In the genomic region with DNA sequence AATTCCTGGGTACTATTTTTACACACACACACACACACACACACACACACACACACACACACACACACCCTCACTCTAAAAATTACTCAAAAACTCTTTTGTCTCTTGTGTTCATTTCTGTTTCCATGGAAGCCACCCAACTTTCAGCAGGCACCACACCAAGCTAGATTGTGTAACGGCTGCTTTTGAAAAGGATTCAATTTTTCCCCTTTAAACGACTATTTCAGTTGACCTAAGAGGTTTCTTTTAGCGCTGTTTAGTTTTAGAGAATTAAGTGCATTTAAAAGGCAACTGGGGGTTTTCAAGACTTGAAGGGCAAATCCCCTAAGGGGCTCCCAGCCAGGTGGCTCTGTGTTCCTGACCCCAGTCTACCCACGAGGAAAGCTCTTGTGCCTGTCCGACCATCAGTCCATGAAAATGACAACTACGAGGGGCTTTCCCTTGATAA, we compare ENCODE assay signal across 9 mouse cellular contexts.
A peak's percentile ranks its signal among the peaks of the same experiment; 100 is the strongest.
DNase-seq lines count a peak whose midpoint lies in the region; ATAC-seq lines count a peak whose summit lies in the region.
"Had no signal": no experiment of that assay in that cellular context is flagged by ENCODE, and none has a peak within 500 bp of the region (broad histone marks: within the 10 kb centered on the region; RNA-seq: fewer than 3 reads in every experiment).

No protein-coding gene starts in this region.

- no peak for ATAC-seq in heart, embryonic 13.5 days (ENCODE audit: extremely low read depth, insufficient number of reproducible peaks, low FRiP score, low TSS enrichment)
- no peak for ATAC-seq in limb, embryonic 15.5 days (ENCODE audit: insufficient number of reproducible peaks, low FRiP score, low TSS enrichment, low read depth)
- ATAC-seq in kidney, embryonic 14.5 days (ENCODE audit: low FRiP score, low TSS enrichment), result no peak

- 55% methylated on average over 6 of the region's 6 CpGs for WGBS in heart, embryonic 13.5 days
- 28% methylated on average over 6 of the region's 6 CpGs for WGBS in limb, embryonic 15.5 days
- 60% methylated on average over 6 of the region's 6 CpGs for WGBS in kidney, embryonic 14.5 days

- H3K9ac ChIP-seq in heart, embryonic 13.5 days, result no peak overlapping the region
- H3K9ac ChIP-seq in limb, embryonic 15.5 days, result no peak overlapping the region
- no peak overlapping the region for H3K9ac ChIP-seq in kidney, embryonic 14.5 days (ENCODE audit: low read depth, low read length)
- H3K9ac ChIP-seq: liver, embryonic 13.5 days had no signal

- H3K27me3 ChIP-seq in heart, embryonic 13.5 days (replicated peaks), result no peaks in the 10 kb centered on the region
- H3K27me3 ChIP-seq in limb, embryonic 15.5 days, result no peaks in the 10 kb centered on the region
- no peaks in the 10 kb centered on the region for H3K27me3 ChIP-seq in kidney, embryonic 14.5 days (ENCODE audit: control insufficient read depth, insufficient read depth, low read length)
- H3K27me3 ChIP-seq: liver, embryonic 13.5 days had no signal

- H3K4me2 ChIP-seq in heart, embryonic 13.5 days, result no peak overlapping the region
- H3K4me2 ChIP-seq in limb, embryonic 15.5 days, result no peak overlapping the region
- no peak overlapping the region for H3K4me2 ChIP-seq in kidney, embryonic 14.5 days (replicated peaks; ENCODE audit: low read depth, low read length)
- H3K4me2 ChIP-seq: liver, embryonic 13.5 days had no signal

- peak; percentile 48 to 69 for DNase-seq in urinary bladder, postnatal 36 days (ENCODE audit: low spot score in 2 of 2)
- DNase-seq in urinary bladder, adult 2 months (ENCODE audit: low spot score), result no peak
- DNase-seq in testis, postnatal 10 days (ENCODE audit: low spot score), result no peak
- no peak for DNase-seq in ovary, adult 18-20 months (ENCODE audit: low spot score)
- DNase-seq in thymus, postnatal 36 days, result no peak
- DNase-seq: liver, embryonic 13.5 days had no signal

- H3K36me3 ChIP-seq in heart, embryonic 13.5 days, result no peaks in the 10 kb centered on the region
- H3K36me3 ChIP-seq in limb, embryonic 15.5 days, result no peaks in the 10 kb centered on the region
- no peaks in the 10 kb centered on the region for H3K36me3 ChIP-seq in kidney, embryonic 14.5 days (ENCODE audit: control insufficient read depth, insufficient read depth, low read length)
- H3K36me3 ChIP-seq: liver, embryonic 13.5 days had no signal

- H3K4me3 ChIP-seq in heart, embryonic 13.5 days, result no peak overlapping the region
- H3K4me3 ChIP-seq in limb, embryonic 15.5 days, result no peak overlapping the region
- H3K4me3 ChIP-seq in kidney, embryonic 14.5 days (ENCODE audit: low read length), result no peak overlapping the region
- H3K4me3 ChIP-seq: liver, embryonic 13.5 days had no signal

- peaks cover 11% of the 10 kb centered on the region for H3K4me1 ChIP-seq in heart, embryonic 13.5 days
- H3K4me1 ChIP-seq in limb, embryonic 15.5 days, result peaks cover 26% of the 10 kb centered on the region
- H3K4me1 ChIP-seq in kidney, embryonic 14.5 days (ENCODE audit: control insufficient read depth, insufficient read depth, low read length), result no peaks in the 10 kb centered on the region; the same call in 1 of the 2 replicates
- H3K4me1 ChIP-seq: liver, embryonic 13.5 days had no signal

- no peaks in the 10 kb centered on the region for H3K9me3 ChIP-seq in heart, embryonic 13.5 days
- no peaks in the 10 kb centered on the region for H3K9me3 ChIP-seq in limb, embryonic 15.5 days
- no peaks in the 10 kb centered on the region for H3K9me3 ChIP-seq in kidney, embryonic 14.5 days (ENCODE audit: control insufficient read depth, low read length)
- H3K9me3 ChIP-seq: liver, embryonic 13.5 days had no signal

- H3K27ac ChIP-seq in heart, embryonic 13.5 days (replicated peaks), result 0 out of 2 replicates have a peak overlapping the region, but pooled peaks have one; percentile 1
- peak overlapping the region; percentile 66 for H3K27ac ChIP-seq in limb, embryonic 15.5 days
- no peak overlapping the region for H3K27ac ChIP-seq in kidney, embryonic 14.5 days (ENCODE audit: low read depth, low read length)
- H3K27ac ChIP-seq: liver, embryonic 13.5 days had no signal

Comparison
In these comparisons a context has a peak if more than half of its experiments do, and no peak if none do; other contexts are left out.
1. DNase-seq: peak in urinary bladder, postnatal 36 days (2 of 2); none in urinary bladder, adult 2 months (single experiment), testis, postnatal 10 days (single experiment), ovary, adult 18-20 months (single experiment) and thymus, postnatal 36 days (0 of 2).